Mouse (Mus musculus): ENCODE measurements around the gene Mtx3. TPM values are rescaled to one million over a fixed set of nuclear protein-coding genes. Genes with fewer than 3 reads are reported as not detected.

Gene Mtx3
- polyA plus RNA-seq, 1 experiment from 2014 or later: 9.0 TPM

DNA sequence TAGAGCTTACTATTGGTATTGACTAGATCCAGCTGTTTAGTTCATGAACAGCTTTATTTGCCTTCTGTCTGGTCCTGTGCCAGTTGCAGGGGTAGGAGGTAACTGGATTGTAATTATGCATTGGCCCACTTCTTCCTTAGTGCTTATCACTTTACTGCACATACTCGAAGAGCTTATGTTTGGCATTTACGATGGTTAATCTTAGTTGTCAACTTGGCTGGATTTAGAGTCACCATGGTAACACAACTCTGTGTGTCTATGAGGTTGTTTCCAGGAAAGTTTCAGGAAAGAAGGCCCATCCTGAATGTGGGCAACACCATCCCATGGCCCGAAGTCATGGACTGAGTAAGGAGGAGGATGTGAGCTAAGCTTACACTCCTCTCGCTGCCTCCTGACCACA is 11.4 kb upstream of the Mtx3 start:
- Histone ChIP-seq H3K27me3 (ENCODE audit: control insufficient read depth, insufficient read depth, low read length) (no peaks in the 10 kb centered on the region), H3K27ac (ENCODE audit: low read depth, low read length) (no peak overlapping the region), H3K36me3 (ENCODE audit: control insufficient read depth, insufficient read depth, low read length) (no peaks in the 10 kb centered on the region), H3K4me3 (ENCODE audit: low read depth, low read length) (no peak overlapping the region), H3K9me3 (ENCODE audit: control insufficient read depth, low read length) (no peaks in the 10 kb centered on the region), H3K4me1 (ENCODE audit: control insufficient read depth, insufficient read depth, low read length) (no peaks in the 10 kb centered on the region; the same call in 1 of the 2 replicates), H3K9ac (replicated peaks; ENCODE audit: low read depth, low read length) (no peak overlapping the region), H3K4me2 (ENCODE audit: low read depth, low read length) (no peak overlapping the region)
- ATAC-seq (ENCODE audit: low read depth): no peak
- 92% methylated on average over 4 of the region's 4 CpGs for WGBS

DNA sequence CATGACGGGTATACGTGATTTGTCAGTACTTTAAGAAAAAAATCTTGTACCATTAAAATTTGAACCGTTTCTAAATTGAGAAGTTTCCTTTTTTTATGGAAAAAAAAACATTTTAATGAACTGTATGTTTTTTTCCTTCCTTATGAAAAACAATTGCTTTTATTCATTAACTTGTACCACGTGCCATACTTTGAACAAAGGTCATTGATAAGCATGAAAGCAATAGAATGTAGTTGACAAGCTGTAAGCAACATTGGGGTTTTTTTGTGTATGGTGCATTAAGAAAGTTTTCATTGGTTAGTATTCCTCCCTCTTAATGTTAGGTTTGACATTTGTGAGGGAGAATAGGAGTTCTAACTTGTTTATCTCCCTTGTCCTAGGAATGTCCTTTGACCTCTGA is 1.9 kb downstream of the Mtx3 start:
- Histone ChIP-seq H3K4me1 (ENCODE audit: control insufficient read depth, insufficient read depth, low read length) (peaks cover 10% of the 10 kb centered on the region), H3K27me3 (ENCODE audit: control insufficient read depth, insufficient read depth, low read length) (no peaks in the 10 kb centered on the region), H3K36me3 (ENCODE audit: control insufficient read depth, insufficient read depth, low read length) (peaks cover 21% of the 10 kb centered on the region), H3K27ac (ENCODE audit: low read depth, low read length) (no peak overlapping the region), H3K9ac (replicated peaks; ENCODE audit: low read depth, low read length) (no peak overlapping the region), H3K4me3 (ENCODE audit: low read depth, low read length) (no peak overlapping the region), H3K9me3 (ENCODE audit: control insufficient read depth, low read length) (no peaks in the 10 kb centered on the region), H3K4me2 (ENCODE audit: low read depth, low read length) (no peak overlapping the region)
- ATAC-seq (ENCODE audit: low read depth): no peak
- whole genome bisulfite sequencing: 90% methylated on average over 4 of the region's 4 CpGs

DNA sequence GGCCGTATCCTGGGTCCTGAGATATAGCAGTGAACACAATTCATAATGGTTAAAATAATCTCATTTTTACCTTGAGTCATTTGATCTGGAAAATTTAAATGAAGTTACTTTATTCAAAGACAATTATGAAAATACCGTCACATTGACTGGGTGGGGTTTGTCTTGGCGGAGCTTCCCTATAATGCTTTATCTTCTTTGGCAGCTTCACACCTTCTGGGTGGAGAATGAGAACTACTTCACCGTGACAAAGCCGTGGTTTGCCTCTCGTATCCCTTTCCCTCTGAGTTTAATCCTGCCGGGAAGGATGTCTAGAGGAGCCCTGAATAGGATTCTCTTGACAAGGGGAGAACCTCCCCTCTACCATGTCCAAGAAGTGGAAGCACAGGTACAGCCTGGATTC is 2.8 kb downstream of the Mtx3 start:
- Histone ChIP-seq H3K9me3 (ENCODE audit: control insufficient read depth, low read length) (no peaks in the 10 kb centered on the region), H3K36me3 (ENCODE audit: control insufficient read depth, insufficient read depth, low read length) (peaks cover 24% of the 10 kb centered on the region), H3K27ac (ENCODE audit: low read depth, low read length) (no peak overlapping the region), H3K4me3 (ENCODE audit: low read depth, low read length) (no peak overlapping the region), H3K27me3 (ENCODE audit: control insufficient read depth, insufficient read depth, low read length) (no peaks in the 10 kb centered on the region), H3K4me2 (ENCODE audit: low read depth, low read length) (no peak overlapping the region), H3K9ac (replicated peaks; ENCODE audit: low read depth, low read length) (no peak overlapping the region), H3K4me1 (ENCODE audit: control insufficient read depth, insufficient read depth, low read length) (peaks cover 10% of the 10 kb centered on the region)
- ATAC-seq (ENCODE audit: low read depth): no peak
- 95% methylated on average over 7 of the region's 7 CpGs for WGBS

DNA sequence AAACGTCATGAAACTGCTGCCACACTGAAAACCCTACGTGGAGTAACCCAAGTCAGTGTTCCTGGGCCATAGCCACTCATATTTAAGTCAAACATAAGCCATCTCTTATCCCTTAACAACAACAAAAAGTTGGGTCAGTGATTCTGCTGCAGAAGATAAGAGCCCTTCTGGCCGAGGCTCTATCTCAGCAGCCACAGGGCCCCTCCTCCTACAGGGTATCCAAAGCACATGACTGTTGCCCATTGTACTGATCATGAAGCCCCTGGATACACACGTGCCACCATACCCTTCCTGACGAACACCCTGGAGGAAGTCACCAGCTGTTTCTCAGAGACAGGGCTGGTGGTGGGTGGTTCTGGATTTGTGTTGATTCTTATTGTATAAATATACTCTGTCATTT is 3.4 kb downstream of the Mtx3 start:
- no peak overlapping the region for H3K27ac ChIP-seq (ENCODE audit: low read depth, low read length)
- peaks cover 28% of the 10 kb centered on the region for H3K36me3 ChIP-seq (ENCODE audit: control insufficient read depth, insufficient read depth, low read length)
- no peak for ATAC-seq (ENCODE audit: low read depth)
- H3K4me3 ChIP-seq (ENCODE audit: low read depth, low read length): no peak overlapping the region
- no peaks in the 10 kb centered on the region for H3K9me3 ChIP-seq (ENCODE audit: control insufficient read depth, low read length)
- no peaks in the 10 kb centered on the region for H3K27me3 ChIP-seq (ENCODE audit: control insufficient read depth, insufficient read depth, low read length)
- WGBS: 85% methylated on average over 5 of the region's 5 CpGs
- H3K4me1 ChIP-seq (ENCODE audit: control insufficient read depth, insufficient read depth, low read length): peaks cover 10% of the 10 kb centered on the region
- no peak overlapping the region for H3K4me2 ChIP-seq (ENCODE audit: low read depth, low read length)
- H3K9ac ChIP-seq (replicated peaks; ENCODE audit: low read depth, low read length): no peak overlapping the region

DNA sequence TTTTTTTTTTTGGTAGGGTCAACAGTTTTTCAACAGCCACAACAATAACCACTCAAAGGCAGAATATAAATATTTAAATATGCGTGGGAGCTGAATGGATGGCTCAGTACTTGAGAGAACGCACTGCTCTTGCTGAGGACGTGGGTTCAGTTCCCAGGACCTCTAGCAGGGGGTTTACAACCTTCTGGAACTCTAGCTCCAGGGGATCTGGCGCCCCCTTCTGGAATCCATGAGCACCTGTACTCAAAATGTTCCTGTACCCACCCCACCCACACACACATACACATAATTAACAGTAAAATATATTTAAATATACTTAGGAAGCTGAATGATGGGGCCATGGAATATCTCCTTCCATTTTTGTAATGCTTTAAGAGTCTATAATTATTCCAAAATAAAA is 11.3 kb downstream of the Mtx3 start:
- Histone ChIP-seq H3K36me3 (ENCODE audit: control insufficient read depth, insufficient read depth, low read length) (peaks cover 11% of the 10 kb centered on the region; the same call in 1 of the 2 replicates), H3K27me3 (ENCODE audit: control insufficient read depth, insufficient read depth, low read length) (no peaks in the 10 kb centered on the region), H3K9me3 (ENCODE audit: control insufficient read depth, low read length) (no peaks in the 10 kb centered on the region), H3K4me3 (ENCODE audit: low read depth, low read length) (no peak overlapping the region), H3K27ac (ENCODE audit: low read depth, low read length) (no peak overlapping the region), H3K9ac (replicated peaks; ENCODE audit: low read depth, low read length) (no peak overlapping the region), H3K4me1 (ENCODE audit: control insufficient read depth, insufficient read depth, low read length) (no peaks in the 10 kb centered on the region), H3K4me2 (ENCODE audit: low read depth, low read length) (no peak overlapping the region)
- ATAC-seq (ENCODE audit: low read depth): no peak
- 73% methylated on average over 4 of the region's 4 CpGs for WGBS

DNA sequence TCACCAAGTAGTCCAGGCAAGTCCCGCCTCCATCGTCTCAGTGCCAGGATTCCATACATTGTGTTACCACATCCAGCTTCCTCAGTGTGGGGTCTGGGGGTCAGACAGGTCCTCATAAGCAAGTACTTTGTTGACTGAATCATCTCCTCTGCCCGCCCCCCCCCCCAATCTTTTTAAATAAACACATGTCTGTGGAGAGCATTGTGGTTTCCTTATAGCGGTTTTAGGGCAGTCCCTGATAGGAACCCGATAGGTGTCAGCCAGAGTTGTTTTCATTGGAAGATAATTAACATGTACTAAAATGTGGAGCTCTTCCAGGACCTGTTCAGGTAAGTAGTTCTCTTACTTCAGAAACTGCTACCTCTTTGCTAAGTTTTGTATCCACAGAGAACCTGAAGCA is 14.2 kb downstream of the Mtx3 start:
- Histone ChIP-seq H3K27ac (ENCODE audit: low read depth, low read length) (no peak overlapping the region), H3K4me2 (ENCODE audit: low read depth, low read length) (no peak overlapping the region), H3K27me3 (ENCODE audit: control insufficient read depth, insufficient read depth, low read length) (no peaks in the 10 kb centered on the region), H3K4me1 (ENCODE audit: control insufficient read depth, insufficient read depth, low read length) (no peaks in the 10 kb centered on the region), H3K9ac (replicated peaks; ENCODE audit: low read depth, low read length) (no peak overlapping the region), H3K4me3 (ENCODE audit: low read depth, low read length) (no peak overlapping the region), H3K9me3 (ENCODE audit: control insufficient read depth, low read length) (no peaks in the 10 kb centered on the region), H3K36me3 (ENCODE audit: control insufficient read depth, insufficient read depth, low read length) (no peaks in the 10 kb centered on the region)
- ATAC-seq (ENCODE audit: low read depth): no peak
- 97% methylated on average over 5 of the region's 5 CpGs for WGBS

DNA sequence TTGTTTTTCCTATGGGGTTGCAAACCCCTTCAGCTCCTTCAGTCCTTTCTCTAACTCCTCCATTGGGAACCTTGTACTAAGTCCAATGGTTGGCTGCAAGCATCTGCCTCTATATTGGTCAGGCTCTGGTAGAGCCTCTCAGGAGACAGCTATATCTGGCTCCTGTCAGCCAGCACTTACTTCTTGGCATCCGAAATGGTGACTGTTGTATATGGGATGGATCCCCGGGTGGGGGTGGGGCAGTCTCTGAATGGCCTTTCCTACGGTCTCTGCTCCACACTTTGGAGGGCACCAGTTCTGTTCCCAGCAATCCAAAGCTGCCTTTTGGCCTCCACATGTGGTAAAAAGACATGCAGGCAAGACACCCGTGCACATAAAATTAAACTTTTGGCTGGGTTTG is 15.4 kb downstream of the Mtx3 start:
- no peak for ATAC-seq (ENCODE audit: low read depth)
- H3K4me2 ChIP-seq (ENCODE audit: low read depth, low read length): no peak overlapping the region
- no peaks in the 10 kb centered on the region for H3K9me3 ChIP-seq (ENCODE audit: control insufficient read depth, low read length)
- H3K4me1 ChIP-seq (ENCODE audit: control insufficient read depth, insufficient read depth, low read length): no peaks in the 10 kb centered on the region
- no peaks in the 10 kb centered on the region for H3K27me3 ChIP-seq (ENCODE audit: control insufficient read depth, insufficient read depth, low read length)
- H3K36me3 ChIP-seq (ENCODE audit: control insufficient read depth, insufficient read depth, low read length): no peaks in the 10 kb centered on the region
- no peak overlapping the region for H3K9ac ChIP-seq (replicated peaks; ENCODE audit: low read depth, low read length)
- H3K27ac ChIP-seq (ENCODE audit: low read depth, low read length): no peak overlapping the region
- 81% methylated on average over 4 of the region's 4 CpGs for WGBS
- no peak overlapping the region for H3K4me3 ChIP-seq (ENCODE audit: low read depth, low read length)

DNA sequence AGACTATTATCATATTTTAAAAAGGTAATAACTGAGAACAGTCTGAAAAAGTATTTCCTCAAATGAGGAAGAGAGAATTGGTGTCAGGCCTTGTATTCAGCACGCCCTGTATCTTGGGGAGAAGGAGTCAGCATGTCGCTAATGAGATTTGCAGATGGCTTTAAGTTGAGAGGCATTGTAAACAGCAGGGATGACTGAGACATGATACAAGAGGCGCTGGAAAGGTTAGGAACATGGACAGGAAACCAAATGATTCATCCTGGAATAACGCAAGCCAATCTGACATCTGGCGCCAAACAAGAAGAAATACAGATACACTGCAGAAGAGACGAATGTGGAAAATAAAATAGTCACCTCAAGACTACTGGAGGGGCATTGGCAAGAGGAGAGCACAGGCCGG is 20.8 kb downstream of the Mtx3 start:
- no peak overlapping the region for H3K27ac ChIP-seq (ENCODE audit: low read depth, low read length)
- H3K36me3 ChIP-seq (ENCODE audit: control insufficient read depth, insufficient read depth, low read length): no peaks in the 10 kb centered on the region
- no peaks in the 10 kb centered on the region for H3K27me3 ChIP-seq (ENCODE audit: control insufficient read depth, insufficient read depth, low read length)
- ATAC-seq (ENCODE audit: low read depth): no peak
- no peak overlapping the region for H3K4me3 ChIP-seq (ENCODE audit: low read depth, low read length)
- H3K4me2 ChIP-seq (ENCODE audit: low read depth, low read length): no peak overlapping the region
- WGBS: 82% methylated on average over 7 of the region's 7 CpGs
- H3K4me1 ChIP-seq (ENCODE audit: control insufficient read depth, insufficient read depth, low read length): no peaks in the 10 kb centered on the region
- no peaks in the 10 kb centered on the region for H3K9me3 ChIP-seq (ENCODE audit: control insufficient read depth, low read length)
- H3K9ac ChIP-seq (replicated peaks; ENCODE audit: low read depth, low read length): no peak overlapping the region

DNA sequence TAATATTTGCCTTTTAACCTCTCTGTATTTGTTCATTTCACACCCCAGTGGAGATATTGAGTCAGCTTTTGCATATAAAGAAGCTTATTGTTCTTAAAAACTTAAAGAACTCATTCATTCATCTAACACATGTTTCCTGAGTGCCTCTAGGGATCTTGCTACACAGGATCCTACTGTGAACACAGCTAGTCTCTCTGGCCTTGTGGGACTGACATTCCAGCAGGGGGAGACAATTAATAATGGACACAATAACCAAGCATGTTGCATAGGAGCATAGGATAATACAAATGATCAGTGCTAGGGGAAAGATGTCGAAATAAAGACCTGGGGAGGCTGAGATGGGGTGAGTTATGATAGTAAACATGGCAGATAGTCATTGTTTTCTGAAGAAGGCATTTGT is 22.1 kb downstream of the Mtx3 start:
- no peak overlapping the region for H3K4me2 ChIP-seq (ENCODE audit: low read depth, low read length)
- H3K9ac ChIP-seq (replicated peaks; ENCODE audit: low read depth, low read length): no peak overlapping the region
- WGBS: 70% methylated on average over 1 of the region's 1 CpGs
- ATAC-seq (ENCODE audit: low read depth): no peak
- H3K4me3 ChIP-seq (ENCODE audit: low read depth, low read length): no peak overlapping the region
- no peaks in the 10 kb centered on the region for H3K4me1 ChIP-seq (ENCODE audit: control insufficient read depth, insufficient read depth, low read length)
- H3K27me3 ChIP-seq (ENCODE audit: control insufficient read depth, insufficient read depth, low read length): no peaks in the 10 kb centered on the region
- no peaks in the 10 kb centered on the region for H3K36me3 ChIP-seq (ENCODE audit: control insufficient read depth, insufficient read depth, low read length)
- no peak overlapping the region for H3K27ac ChIP-seq (ENCODE audit: low read depth, low read length)
- no peaks in the 10 kb centered on the region for H3K9me3 ChIP-seq (ENCODE audit: control insufficient read depth, low read length)

DNA sequence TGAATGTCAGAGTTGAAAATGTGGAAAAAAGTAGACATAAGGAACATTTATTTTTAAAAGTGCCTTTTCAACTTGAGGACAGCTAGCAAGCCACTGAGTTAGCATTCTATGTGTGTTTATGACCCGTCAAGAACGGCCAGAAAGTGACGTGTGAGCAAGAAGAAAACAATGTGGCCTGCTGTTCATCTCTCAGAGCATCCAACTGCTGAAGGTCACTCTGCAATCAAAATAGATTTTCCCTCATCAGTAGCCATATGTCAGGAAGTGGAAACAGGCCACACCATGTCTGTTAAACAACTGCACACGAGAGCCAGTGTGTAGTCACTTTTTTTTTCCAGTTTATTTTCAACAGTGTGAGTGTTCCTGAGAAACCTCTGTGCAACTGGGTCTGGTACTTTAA is 35.0 kb downstream of the Mtx3 start:
- no peak overlapping the region for H3K4me2 ChIP-seq (ENCODE audit: low read depth, low read length)
- H3K27me3 ChIP-seq (ENCODE audit: control insufficient read depth, insufficient read depth, low read length): no peaks in the 10 kb centered on the region
- H3K4me3 ChIP-seq (ENCODE audit: low read depth, low read length): no peak overlapping the region
- no peak for ATAC-seq (ENCODE audit: low read depth)
- H3K36me3 ChIP-seq (ENCODE audit: control insufficient read depth, insufficient read depth, low read length): no peaks in the 10 kb centered on the region
- WGBS: 54% methylated on average over 4 of the region's 4 CpGs
- H3K27ac ChIP-seq (ENCODE audit: low read depth, low read length): no peak overlapping the region
- H3K9me3 ChIP-seq (ENCODE audit: control insufficient read depth, low read length): no peaks in the 10 kb centered on the region
- H3K9ac ChIP-seq (replicated peaks; ENCODE audit: low read depth, low read length): no peak overlapping the region
- no peaks in the 10 kb centered on the region for H3K4me1 ChIP-seq (ENCODE audit: control insufficient read depth, insufficient read depth, low read length)

All from neural tube, embryonic 14.5 days (tissue).